Mouse (Mus musculus) gonadal fat pad, adult 2 months (tissue): ENCODE data around the gene Rtp3. TPM values are rescaled to one million over a fixed set of nuclear protein-coding genes. Genes with fewer than 3 reads are reported as not detected.

ENCODE experiments used
- DNase-seq: peaks from one replicate; pipeline ENCODE4 v3.0.0-alpha.2; 2012; ENCODE audit warnings: low read depth
- polyA plus RNA-seq: library from polyadenylated mRNA; depleted of rRNA; stranded (reverse); fragments of >200 nt; gene quantifications from 2 replicates; pipeline ENCODE4 v1.2.3, GENCODE M21; 2012; rRNA removed

Gene Rtp3
- polyA plus RNA-seq, 1 experiment, result 4.7 TPM

- no peak for DNase-seq
Measured at GRCm38 (mm10) chr9:110945343-110945742, 45.0 kb downstream of the Rtp3 start.

- DNase-seq, result no peak
Measured at GRCm38 (mm10) chr9:110944265-110944664, 46.1 kb downstream of the Rtp3 start.

GRCm38 (mm10) chr9:110937506-110938490 is 52.6 kb downstream of the Rtp3 start:
- DNase-seq, result no peak

GRCm38 (mm10) chr9:110935941-110936340 is 54.4 kb downstream of the Rtp3 start:
- no peak for DNase-seq

Other genes with a start within 250 kb of the Rtp3 start
- gene Myl3, start 248.7 kb downstream of the Rtp3 start, polyA plus RNA-seq, result 0.63 TPM in 1 of 2 replicates, not detected in the other
- gene Pth1r, start 243.4 kb downstream of the Rtp3 start, polyA plus RNA-seq, result 24.3 and 35.6 TPM in 2 replicates
- gene Prss42, start 192.4 kb downstream of the Rtp3 start, polyA plus RNA-seq, result 0.07 and 0.19 TPM in 2 replicates
- gene Prss44, start 176.6 kb downstream of the Rtp3 start, polyA plus RNA-seq, result not detected in 2 replicates
- gene Prss43, start 163.9 kb downstream of the Rtp3 start, polyA plus RNA-seq, result 0.07 and 0.15 TPM in 2 replicates
- 0.36 TPM in 1 of 2 replicates, not detected in the other for gene Prss45, start 156.0 kb downstream of the Rtp3 start, polyA plus RNA-seq
- gene Prss46, start 146.1 kb downstream of the Rtp3 start, polyA plus RNA-seq, result 0.15 and 0.24 TPM in 2 replicates
- not detected in 2 replicates for gene Prss50, start 132.6 kb downstream of the Rtp3 start, polyA plus RNA-seq
- gene Als2cl, start 110.7 kb downstream of the Rtp3 start, polyA plus RNA-seq, result 17.7 and 24.0 TPM in 2 replicates
- gene Tmie, start 110.5 kb downstream of the Rtp3 start, polyA plus RNA-seq, result 0.88 and 1.3 TPM in 2 replicates
- not detected in 2 replicates for gene Fam240a, start 73.7 kb downstream of the Rtp3 start, polyA plus RNA-seq
- 0.43 TPM in 1 of 2 replicates, not detected in the other for gene Tdgf1, start 44.4 kb downstream of the Rtp3 start, polyA plus RNA-seq
- gene Lrrc2, start 39.0 kb downstream of the Rtp3 start, polyA plus RNA-seq, result 0.05 TPM in 1 of 2 replicates, not detected in the other
- gene Ltf, start 28.7 kb upstream of the Rtp3 start, polyA plus RNA-seq, result 13.8 and 92.0 TPM in 2 replicates
- 3.1 and 5.0 TPM in 2 replicates for gene Ccrl2, start 66.9 kb upstream of the Rtp3 start, polyA plus RNA-seq
- 10.0 and 10.5 TPM in 2 replicates for gene Lrrfip2, start 127.0 kb upstream of the Rtp3 start, polyA plus RNA-seq